Mouse (Mus musculus) hindbrain, embryonic 16.5 days (tissue): ENCODE results near the gene Nxpe4. TPM values are rescaled to one million over a fixed set of nuclear protein-coding genes. Genes with fewer than 3 reads are reported as not detected.

Experiments used
- ATAC-seq: fragments of 200-750 bp; cut with Nextera tagmentation; 2 replicates; pipeline ENCODE4 v1.8.0; 2017; ENCODE audit warnings: moderate TSS enrichment, moderate library complexity
- H3K27ac ChIP-seq: fragments of 300-500 bp; sonication (generic); 2 replicates; pipeline ENCODE4 v1.5.1; 2014; ENCODE audit warnings: low read depth, mild to moderate bottlenecking, control low read depth, low read length, moderate library complexity
- H3K27me3 ChIP-seq: fragments of 300-500 bp; sonication (generic); replicated peaks from 2 replicates; pipeline ENCODE4 v1.6.1; 2014; ENCODE audit warnings: low read length; ENCODE audit not compliant: control insufficient read depth, insufficient read depth
- H3K36me3 ChIP-seq: fragments of 300-500 bp; sonication (generic); 2 replicates; pipeline ENCODE4 v1.6.1; 2014; ENCODE audit warnings: mild to moderate bottlenecking, low read length, moderate library complexity, mixed read lengths; ENCODE audit not compliant: control insufficient read depth, insufficient read depth
- H3K4me1 ChIP-seq: fragments of 300-500 bp; sonication (generic); 2 replicates; pipeline ENCODE4 v1.6.1; 2014; ENCODE audit warnings: low read depth, low read length; ENCODE audit not compliant: control insufficient read depth, insufficient read depth
- H3K4me2 ChIP-seq: fragments of 300-500 bp; sonication (generic); 2 replicates; pipeline ENCODE4 v1.6.1; 2014; ENCODE audit warnings: mild to moderate bottlenecking, low read length, control low read depth, moderate library complexity
- H3K4me3 ChIP-seq: fragments of 300-500 bp; sonication (generic); 2 replicates; pipeline ENCODE4 v1.5.1; 2014; ENCODE audit warnings: mild to moderate bottlenecking, low read length, control low read depth, moderate library complexity
- H3K9ac ChIP-seq: fragments of 300-500 bp; sonication (generic); 2 replicates; pipeline ENCODE4 v1.6.1; 2014; ENCODE audit warnings: low read depth, mild to moderate bottlenecking, control low read depth, low read length, moderate library complexity
- H3K9me3 ChIP-seq: fragments of 300-500 bp; sonication (generic); 2 replicates; pipeline ENCODE4 v1.6.1; 2014; ENCODE audit warnings: mild to moderate bottlenecking, low read length, moderate library complexity; ENCODE audit not compliant: control insufficient read depth
- WGBS: fragments of 180-500 bp; shearing (Covaris S2); extraction: QIAGEN DNeasy Blood & Tissue Kit; methylation state at CpG from one replicate; pipeline ENCODE4 v1.1.7; 2014; 5-methylcytosine and 5-hydroxymethylcytosine counted together
- polyA plus RNA-seq: library from polyadenylated mRNA; unstranded; fragments of >200 nt; fragmentation: Nextera tagmentation; extraction: Ambion mirVana; gene quantifications from 2 replicates; pipeline ENCODE4 v1.2.1, GENCODE M21; 2015

Gene Nxpe4
- polyA plus RNA-seq, 1 experiment from 2014 or later, result 9.3 TPM

GRCm38 (mm10) chr9:48421561-48421960 is 259.7 kb downstream of the Nxpe4 start:
- Histone ChIP-seq H3K36me3 (no peaks in the 10 kb centered on the region), H3K4me1 (no peaks in the 10 kb centered on the region), H3K9ac (no peak overlapping the region), H3K4me3 (no peak overlapping the region), H3K27me3 (no peaks in the 10 kb centered on the region), H3K27ac (no peak overlapping the region), H3K4me2 (no peak overlapping the region), H3K9me3 (no peaks in the 10 kb centered on the region)
- WGBS, result 72% methylated on average over 2 of the region's 2 CpGs
- no peak for ATAC-seq

- Histone ChIP-seq H3K27ac (no peak overlapping the region), H3K27me3 (no peaks in the 10 kb centered on the region), H3K4me3 (no peak overlapping the region), H3K36me3 (no peaks in the 10 kb centered on the region), H3K9ac (no peak overlapping the region), H3K4me2 (no peak overlapping the region), H3K4me1 (no peaks in the 10 kb centered on the region), H3K9me3 (no peaks in the 10 kb centered on the region)
- 84% methylated on average over 8 of the region's 8 CpGs for WGBS
- no peak for ATAC-seq
These were observed 260.6 kb downstream of the Nxpe4 start for GRCm38 (mm10) chr9:48422382-48422781.

GRCm38 (mm10) chr9:48423256-48423655 is 261.4 kb downstream of the Nxpe4 start:
- 57% methylated on average over 1 of the region's 1 CpGs for WGBS
- H3K27ac ChIP-seq, result no peak overlapping the region
- H3K4me2 ChIP-seq, result no peak overlapping the region
- H3K4me1 ChIP-seq, result no peaks in the 10 kb centered on the region
- H3K4me3 ChIP-seq, result no peak overlapping the region
- no peak for ATAC-seq
- H3K36me3 ChIP-seq, result no peaks in the 10 kb centered on the region
- no peaks in the 10 kb centered on the region for H3K27me3 ChIP-seq
- no peaks in the 10 kb centered on the region for H3K9me3 ChIP-seq
- H3K9ac ChIP-seq, result no peak overlapping the region

- Histone ChIP-seq H3K27me3 (no peaks in the 10 kb centered on the region), H3K9me3 (no peaks in the 10 kb centered on the region), H3K27ac (no peak overlapping the region), H3K4me3 (no peak overlapping the region), H3K4me1 (no peaks in the 10 kb centered on the region), H3K4me2 (no peak overlapping the region), H3K9ac (no peak overlapping the region), H3K36me3 (no peaks in the 10 kb centered on the region)
- ATAC-seq, result no peak
- WGBS, result 85% methylated on average over 7 of the region's 7 CpGs
These were observed 265.4 kb downstream of the Nxpe4 start for GRCm38 (mm10) chr9:48427176-48427575.

- H3K27ac ChIP-seq, result no peak overlapping the region
- no peak overlapping the region for H3K4me3 ChIP-seq
- 86% methylated on average over 8 of the region's 8 CpGs for WGBS
- no peaks in the 10 kb centered on the region for H3K9me3 ChIP-seq
- H3K9ac ChIP-seq, result no peak overlapping the region
- H3K36me3 ChIP-seq, result no peaks in the 10 kb centered on the region
- no peak for ATAC-seq
- H3K4me2 ChIP-seq, result no peak overlapping the region
- no peaks in the 10 kb centered on the region for H3K4me1 ChIP-seq
- no peaks in the 10 kb centered on the region for H3K27me3 ChIP-seq
These were observed 270.6 kb downstream of the Nxpe4 start for GRCm38 (mm10) chr9:48432449-48432848.

- no peak overlapping the region for H3K4me3 ChIP-seq
- no peak for ATAC-seq
- H3K4me2 ChIP-seq, result no peak overlapping the region
- H3K27me3 ChIP-seq, result no peaks in the 10 kb centered on the region
- H3K27ac ChIP-seq, result no peak overlapping the region
- no peaks in the 10 kb centered on the region for H3K4me1 ChIP-seq
- H3K9me3 ChIP-seq, result no peaks in the 10 kb centered on the region
- WGBS, result 91% methylated on average over 1 of the region's 1 CpGs
- no peak overlapping the region for H3K9ac ChIP-seq
- no peaks in the 10 kb centered on the region for H3K36me3 ChIP-seq
These were observed 282.1 kb downstream of the Nxpe4 start for GRCm38 (mm10) chr9:48443873-48444272.

GRCm38 (mm10) chr9:48444821-48445220 is 283.0 kb downstream of the Nxpe4 start:
- ATAC-seq, result no peak
- Histone ChIP-seq H3K36me3 (no peaks in the 10 kb centered on the region), H3K9me3 (no peaks in the 10 kb centered on the region), H3K4me2 (no peak overlapping the region), H3K27me3 (no peaks in the 10 kb centered on the region), H3K27ac (no peak overlapping the region), H3K4me1 (no peaks in the 10 kb centered on the region), H3K4me3 (no peak overlapping the region), H3K9ac (no peak overlapping the region)
- WGBS, result 84% methylated on average over 2 of the region's 2 CpGs

- H3K27me3 ChIP-seq, result no peaks in the 10 kb centered on the region
- no peak overlapping the region for H3K9ac ChIP-seq
- ATAC-seq, result no peak
- H3K4me2 ChIP-seq, result no peak overlapping the region
- no peaks in the 10 kb centered on the region for H3K36me3 ChIP-seq
- H3K27ac ChIP-seq, result no peak overlapping the region
- no peak overlapping the region for H3K4me3 ChIP-seq
- WGBS, result 40% methylated on average over 5 of the region's 5 CpGs
- H3K4me1 ChIP-seq, result no peaks in the 10 kb centered on the region
- no peaks in the 10 kb centered on the region for H3K9me3 ChIP-seq
These were observed 286.0 kb downstream of the Nxpe4 start for GRCm38 (mm10) chr9:48447783-48448209.
